Mouse (Mus musculus) lung, embryonic 16.5 days (tissue): ENCODE measurements around the gene Ttc27. TPM values are rescaled to one million over a fixed set of nuclear protein-coding genes. Genes with fewer than 3 reads are reported as not detected.

Source experiments
- ATAC-seq: fragments of 200-750 bp; cut with Nextera tagmentation; 2 replicates; pipeline ENCODE4 v1.8.0; 2017; ENCODE audit warnings: low read depth, mild to moderate bottlenecking, moderate library complexity
- H3K27ac ChIP-seq: fragments of 300-500 bp; sonication (generic); 2 replicates; pipeline ENCODE4 v1.5.1; 2014; ENCODE audit warnings: mild to moderate bottlenecking, control low read depth, low read length
- H3K27me3 ChIP-seq: fragments of 300-500 bp; sonication (generic); 2 replicates; pipeline ENCODE4 v1.6.1; 2014; ENCODE audit warnings: low read depth, low read length, mixed read lengths; ENCODE audit not compliant: control insufficient read depth, insufficient read depth
- H3K36me3 ChIP-seq: fragments of 300-500 bp; sonication (generic); 2 replicates; pipeline ENCODE4 v1.6.1; 2014; ENCODE audit warnings: low read length; ENCODE audit not compliant: control insufficient read depth, insufficient read depth
- H3K4me1 ChIP-seq: fragments of 300-500 bp; sonication (generic); replicated peaks from 2 replicates; pipeline ENCODE4 v1.6.1; 2014; ENCODE audit warnings: low read length, mixed read lengths; ENCODE audit not compliant: control insufficient read depth, insufficient read depth
- H3K4me2 ChIP-seq: fragments of 300-500 bp; sonication (generic); 2 replicates; pipeline ENCODE4 v1.6.1; 2014; ENCODE audit warnings: low read depth, low read length, control low read depth
- H3K4me3 ChIP-seq: fragments of 300-500 bp; sonication (generic); 2 replicates; pipeline ENCODE4 v1.5.1; 2014; ENCODE audit warnings: mild to moderate bottlenecking, low read length, control low read depth
- H3K9ac ChIP-seq: fragments of 300-500 bp; sonication (generic); 2 replicates; pipeline ENCODE4 v1.6.1; 2014; ENCODE audit warnings: low read length, control low read depth
- H3K9me3 ChIP-seq: fragments of 300-500 bp; sonication (generic); 2 replicates; pipeline ENCODE4 v1.6.1; 2016; ENCODE audit warnings: low read length; ENCODE audit not compliant: control insufficient read depth
- WGBS: fragments of 180-500 bp; shearing (Covaris S2); extraction: QIAGEN DNeasy Blood & Tissue Kit; methylation state at CpG from one replicate; pipeline ENCODE4 v1.1.7; 2014; 5-methylcytosine and 5-hydroxymethylcytosine counted together
- polyA plus RNA-seq: library from polyadenylated mRNA; unstranded; fragments of >200 nt; fragmentation: Nextera tagmentation; extraction: Ambion mirVana; gene quantifications from 2 replicates; pipeline ENCODE4 v1.2.1, GENCODE M21; 2015

The Ttc27 gene
- polyA plus RNA-seq, 1 experiment from 2014 or later = 18.6 TPM

DNA sequence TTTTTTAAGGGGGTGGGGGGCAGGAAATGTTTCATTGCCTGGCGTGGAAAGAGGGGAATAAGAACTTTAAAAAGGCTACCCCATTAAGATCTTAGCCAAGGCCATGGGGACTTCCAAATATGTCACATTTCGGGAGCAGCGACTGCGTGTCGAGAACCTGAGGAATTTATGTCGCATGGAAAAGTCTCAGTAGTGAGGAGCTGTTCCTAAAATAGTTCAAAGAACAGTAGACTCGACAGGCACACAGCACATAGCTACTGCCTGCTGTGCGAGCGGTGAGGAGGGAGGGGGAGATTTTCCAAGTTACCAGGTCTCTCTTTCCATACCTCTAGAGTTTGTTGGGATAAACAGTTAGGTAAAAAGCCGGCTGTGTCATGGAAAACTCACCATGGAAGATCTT is 159.4 kb downstream of the Ttc27 start:
- Histone ChIP-seq H3K36me3 (no peaks in the 10 kb centered on the region), H3K4me2 (no peak overlapping the region), H3K9ac (no peak overlapping the region), H3K9me3 (no peaks in the 10 kb centered on the region), H3K27ac (no peak overlapping the region), H3K4me1 (no peaks in the 10 kb centered on the region), H3K4me3 (no peak overlapping the region), H3K27me3 (no peaks in the 10 kb centered on the region)
- 62% methylated on average over 10 of the region's 10 CpGs for WGBS
- ATAC-seq = no peak

DNA sequence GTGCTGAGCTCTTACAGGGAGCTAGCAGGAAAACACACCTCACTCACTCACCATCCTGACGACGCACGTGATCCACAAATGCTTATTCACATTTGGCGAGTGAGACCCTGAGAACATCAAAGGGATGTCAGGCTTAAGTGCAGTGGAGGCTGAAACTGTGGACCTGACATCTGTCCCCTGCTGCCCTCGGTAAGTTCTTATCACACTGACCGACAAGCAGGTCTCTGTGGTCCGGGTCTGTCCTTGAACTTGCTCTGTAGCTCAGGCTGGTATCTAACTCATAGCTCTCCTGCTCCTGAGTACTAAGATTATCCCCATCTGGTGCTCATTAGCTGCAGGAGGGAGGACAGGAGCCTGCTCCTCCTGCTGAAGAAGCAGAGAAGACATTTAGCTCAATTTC is 162.2 kb downstream of the Ttc27 start:
- H3K9me3 ChIP-seq = no peaks in the 10 kb centered on the region
- H3K27me3 ChIP-seq = no peaks in the 10 kb centered on the region
- H3K4me2 ChIP-seq = no peak overlapping the region
- H3K4me3 ChIP-seq = no peak overlapping the region
- 32% methylated on average over 7 of the region's 7 CpGs for WGBS
- H3K27ac ChIP-seq = no peak overlapping the region
- H3K4me1 ChIP-seq = no peaks in the 10 kb centered on the region
- H3K36me3 ChIP-seq = no peaks in the 10 kb centered on the region
- ATAC-seq = no peak
- H3K9ac ChIP-seq = no peak overlapping the region

DNA sequence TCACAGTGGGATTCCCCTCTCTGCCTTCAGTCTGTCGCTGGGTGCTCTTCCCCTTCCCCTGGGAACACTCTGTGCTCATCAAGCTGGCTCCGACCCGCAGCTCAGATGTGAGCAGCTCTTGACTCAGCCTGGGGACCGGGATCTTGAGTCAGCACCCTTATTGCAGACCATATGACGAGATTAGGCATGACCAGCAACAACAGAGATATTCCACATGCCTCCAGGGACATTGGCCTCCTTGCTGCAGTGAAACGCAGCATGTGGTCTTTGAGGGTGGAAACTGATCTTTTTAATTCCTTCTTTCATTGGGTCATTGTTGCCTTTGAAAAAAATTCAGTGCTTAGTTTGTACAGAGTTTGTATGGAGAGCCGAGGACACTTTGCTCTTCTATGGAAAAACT is 169.5 kb downstream of the Ttc27 start:
- Histone ChIP-seq H3K36me3 (no peaks in the 10 kb centered on the region), H3K9ac (no peak overlapping the region), H3K4me3 (no peak overlapping the region), H3K27ac (no peak overlapping the region), H3K4me2 (no peak overlapping the region), H3K9me3 (no peaks in the 10 kb centered on the region), H3K27me3 (no peaks in the 10 kb centered on the region), H3K4me1 (no peaks in the 10 kb centered on the region)
- 79% methylated on average over 7 of the region's 7 CpGs for WGBS
- no peak for ATAC-seq

DNA sequence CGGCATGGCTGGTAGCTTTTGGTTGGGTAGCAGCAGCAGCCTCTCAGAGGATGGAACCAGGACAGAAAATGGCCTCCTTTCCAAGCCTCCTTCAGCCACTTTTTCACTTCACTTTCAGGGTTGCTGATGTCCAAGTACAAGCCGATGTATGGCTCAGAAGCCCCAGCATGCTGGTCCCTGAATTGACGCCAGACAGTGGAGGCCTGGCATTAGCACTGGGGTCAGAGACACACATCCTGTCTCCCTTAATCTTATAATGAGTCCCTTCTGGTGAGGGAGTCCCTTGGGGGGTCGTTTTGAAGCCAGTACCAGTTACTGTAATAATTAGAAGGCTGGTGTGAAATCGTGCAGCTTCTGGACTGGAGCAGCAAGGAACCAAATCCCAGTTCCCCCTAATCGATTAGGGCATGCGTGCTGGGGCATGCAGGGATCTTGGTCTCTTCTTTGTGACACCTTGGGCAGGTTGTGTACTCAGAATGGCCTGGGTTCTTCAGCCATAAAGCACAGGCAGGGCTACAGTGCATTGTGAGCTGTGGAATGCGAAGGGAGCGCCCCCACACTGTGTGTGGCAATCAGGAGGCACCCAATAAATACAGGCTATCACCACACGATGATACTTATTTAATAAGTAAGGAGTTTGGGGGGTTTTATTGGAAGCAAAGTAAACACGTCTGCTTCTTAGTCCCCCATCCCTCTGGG is 171.5 kb downstream of the Ttc27 start:
- WGBS = 61% methylated on average over 11 of the region's 11 CpGs
- H3K27me3 ChIP-seq = no peaks in the 10 kb centered on the region
- H3K27ac ChIP-seq = no peak overlapping the region

DNA sequence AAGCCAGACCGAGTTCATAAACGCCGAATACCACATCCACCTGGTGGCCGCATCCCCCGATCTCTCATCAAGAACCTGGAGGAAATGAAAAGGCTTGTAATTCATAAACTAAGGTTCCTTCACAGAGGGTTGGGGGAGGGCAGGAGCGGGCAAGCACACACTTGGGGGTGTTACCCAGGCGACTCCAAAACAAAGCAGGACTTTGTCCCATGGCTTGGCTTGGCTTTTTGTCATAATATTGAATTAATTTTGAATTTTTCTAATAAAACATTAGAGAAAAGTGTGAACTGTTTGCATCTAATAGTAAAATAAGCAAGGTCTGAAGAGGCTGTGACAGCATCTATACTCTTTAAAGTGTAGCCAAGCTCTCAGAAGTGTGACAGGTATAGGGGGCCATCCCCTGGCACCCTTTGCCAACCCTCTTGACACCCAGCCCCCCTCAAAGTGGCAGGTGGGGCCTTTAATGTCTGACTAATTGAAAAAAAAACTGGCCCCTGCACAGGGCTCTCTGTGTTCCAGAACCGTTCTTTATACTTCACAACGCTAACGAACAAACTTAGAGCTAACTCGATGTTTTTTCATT is 172.1 kb downstream of the Ttc27 start:
- ATAC-seq = no peak
- Histone ChIP-seq H3K9ac (no peak overlapping the region), H3K27me3 (no peaks in the 10 kb centered on the region), H3K27ac (no peak overlapping the region), H3K4me2 (no peak overlapping the region), H3K4me1 (no peaks in the 10 kb centered on the region), H3K36me3 (no peaks in the 10 kb centered on the region), H3K9me3 (no peaks in the 10 kb centered on the region), H3K4me3 (no peak overlapping the region)
- WGBS = 67% methylated on average over 11 of the region's 11 CpGs

More for the DNA sequence above, 171.5 kb downstream of the Ttc27 start:
- Histone ChIP-seq H3K36me3 (no peaks in the 10 kb centered on the region), H3K9ac (no peak overlapping the region), H3K4me3 (no peak overlapping the region), H3K4me2 (no peak overlapping the region), H3K9me3 (no peaks in the 10 kb centered on the region), H3K4me1 (no peaks in the 10 kb centered on the region)
- no peak for ATAC-seq

DNA sequence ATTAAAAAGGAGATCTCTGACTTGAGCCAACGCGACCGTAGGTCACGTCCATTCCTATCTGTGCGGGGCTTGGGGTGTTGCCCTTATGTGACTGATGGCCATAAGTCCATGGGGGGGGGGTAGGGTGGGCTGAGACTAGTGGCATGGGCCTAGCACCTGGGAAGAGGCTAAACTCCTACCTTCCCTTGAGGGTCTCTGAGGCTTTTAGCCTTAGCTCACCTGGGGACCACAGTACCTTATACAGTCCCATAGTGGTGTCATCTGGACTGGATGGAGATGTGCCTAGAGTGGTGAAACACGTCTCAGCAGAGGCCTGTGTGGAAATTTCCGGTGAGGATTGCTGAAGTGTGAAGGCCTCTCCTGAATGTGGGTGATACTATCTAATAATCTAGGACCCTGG is 184.9 kb downstream of the Ttc27 start:
- WGBS = 90% methylated on average over 7 of the region's 7 CpGs

DNA sequence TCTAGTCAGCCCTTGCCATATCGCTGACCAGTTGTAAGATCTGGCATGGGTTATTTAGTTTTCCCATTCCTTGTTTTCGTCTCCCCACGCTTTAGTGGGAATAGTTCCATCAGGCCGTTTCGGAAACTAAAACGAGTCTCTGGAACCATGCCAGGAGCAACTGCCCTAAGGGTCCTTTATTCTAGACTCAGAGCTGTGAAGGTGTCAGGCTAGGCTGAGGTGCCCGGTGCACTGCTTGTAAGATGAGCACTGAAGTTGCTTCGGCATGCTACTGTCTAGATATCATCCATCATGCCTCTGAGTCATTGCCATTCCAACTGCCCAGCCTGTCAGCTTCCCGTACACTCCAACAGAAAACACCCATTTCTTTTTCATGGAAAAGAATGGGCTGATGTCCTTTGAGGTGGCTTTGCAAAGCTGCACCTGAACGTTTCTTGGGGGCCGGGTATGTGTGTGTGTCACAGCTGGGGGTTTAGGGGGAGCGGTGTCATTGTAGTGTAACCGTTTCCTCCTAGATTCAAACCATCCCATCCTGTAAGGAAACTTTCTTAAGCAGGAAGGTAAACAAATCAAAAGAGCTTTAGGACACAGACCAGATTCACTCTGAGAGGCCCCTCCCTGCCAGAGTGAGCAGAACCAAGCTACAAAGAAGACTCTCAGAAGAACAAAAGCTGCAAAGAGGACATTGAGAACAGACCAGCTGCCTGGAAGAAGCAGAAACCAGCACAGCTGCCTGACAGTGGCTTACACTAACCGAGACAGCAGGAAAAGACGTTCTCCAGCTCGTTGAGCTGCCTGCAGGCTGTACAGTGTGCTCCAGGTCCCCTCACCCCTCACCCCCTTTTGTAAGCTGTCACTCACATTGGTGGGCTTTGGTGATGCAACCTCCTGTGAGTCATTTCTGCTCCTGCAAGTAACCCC is 186.1 kb downstream of the Ttc27 start:
- Histone ChIP-seq H3K9ac (no peak overlapping the region), H3K4me1 (peaks cover 11% of the 10 kb centered on the region), H3K4me3 (no peak overlapping the region), H3K27ac (peak overlapping the region; percentile 60; the same call in 1 of the 2 replicates), H3K27me3 (no peaks in the 10 kb centered on the region), H3K4me2 (peak overlapping the region; percentile 37), H3K9me3 (peaks cover 4% of the 10 kb centered on the region; the same call in 1 of the 2 replicates), H3K36me3 (no peaks in the 10 kb centered on the region)
- peak; percentile 80 for ATAC-seq
- WGBS = 18% methylated on average over 16 of the region's 16 CpGs

More for the DNA sequence above, 184.9 kb downstream of the Ttc27 start:
- peaks cover 11% of the 10 kb centered on the region for H3K4me1 ChIP-seq
- H3K27me3 ChIP-seq = no peaks in the 10 kb centered on the region
- H3K27ac ChIP-seq = no peak overlapping the region
- H3K36me3 ChIP-seq = no peaks in the 10 kb centered on the region
- no peak for ATAC-seq
- no peak overlapping the region for H3K4me3 ChIP-seq
- H3K9ac ChIP-seq = no peak overlapping the region
- no peak overlapping the region for H3K4me2 ChIP-seq
- peaks cover 4% of the 10 kb centered on the region; the same call in 1 of the 2 replicates for H3K9me3 ChIP-seq

DNA sequence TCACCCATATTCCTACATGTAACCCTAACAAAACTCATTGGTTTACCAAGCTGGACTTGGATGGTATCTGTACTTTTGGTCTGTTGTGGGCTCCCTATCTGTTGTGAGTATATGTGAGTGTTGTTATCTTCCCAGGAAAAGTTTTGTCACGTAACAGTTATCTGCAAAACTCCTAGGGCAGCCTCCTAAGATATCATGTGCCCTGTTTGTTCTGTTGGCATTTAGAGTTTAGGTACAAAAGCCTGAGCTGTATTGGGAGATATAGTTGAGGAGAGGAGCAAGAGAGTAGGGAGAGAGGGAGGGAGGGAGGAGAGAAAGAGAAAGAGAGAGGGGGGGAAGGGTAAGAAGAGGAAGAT is 186.8 kb downstream of the Ttc27 start:
- ATAC-seq = no peak
- H3K4me1 ChIP-seq = peaks cover 11% of the 10 kb centered on the region
- H3K9me3 ChIP-seq = peaks cover 4% of the 10 kb centered on the region; the same call in 1 of the 2 replicates
- no peak overlapping the region for H3K4me3 ChIP-seq
- H3K9ac ChIP-seq = no peak overlapping the region
- no peaks in the 10 kb centered on the region for H3K27me3 ChIP-seq
- H3K27ac ChIP-seq = peak overlapping the region; percentile 60; the same call in 1 of the 2 replicates
- WGBS = 70% methylated on average over 1 of the region's 1 CpGs
- H3K36me3 ChIP-seq = no peaks in the 10 kb centered on the region
- no peak overlapping the region for H3K4me2 ChIP-seq

DNA sequence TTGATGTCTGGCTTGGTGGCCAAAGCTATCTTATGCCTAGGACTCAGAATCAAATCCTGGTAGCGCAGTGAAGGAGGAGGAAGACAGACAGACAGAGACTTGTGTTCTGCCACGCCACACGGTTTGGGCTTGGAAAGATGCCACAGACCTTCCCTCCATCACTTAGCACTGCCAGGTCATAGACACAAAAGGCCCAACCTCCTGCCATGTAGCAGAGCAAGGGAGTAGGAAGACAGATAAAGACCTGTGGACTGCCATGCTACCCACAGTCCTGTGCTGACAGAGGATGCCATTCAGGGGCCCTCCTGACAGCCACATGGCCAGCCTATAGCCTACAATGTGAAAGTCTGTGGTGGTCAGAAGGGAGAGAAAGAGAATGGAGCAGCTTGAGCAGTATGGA is 187.4 kb downstream of the Ttc27 start:
- H3K9me3 ChIP-seq = peaks cover 4% of the 10 kb centered on the region; the same call in 1 of the 2 replicates
- H3K4me1 ChIP-seq = peaks cover 11% of the 10 kb centered on the region
- H3K36me3 ChIP-seq = no peaks in the 10 kb centered on the region
- H3K9ac ChIP-seq = no peak overlapping the region
- ATAC-seq = no peak
- WGBS = 83% methylated on average over 3 of the region's 3 CpGs
- H3K27me3 ChIP-seq = no peaks in the 10 kb centered on the region
- no peak overlapping the region for H3K27ac ChIP-seq
- H3K4me3 ChIP-seq = no peak overlapping the region
- H3K4me2 ChIP-seq = no peak overlapping the region
